In the genomic region with DNA sequence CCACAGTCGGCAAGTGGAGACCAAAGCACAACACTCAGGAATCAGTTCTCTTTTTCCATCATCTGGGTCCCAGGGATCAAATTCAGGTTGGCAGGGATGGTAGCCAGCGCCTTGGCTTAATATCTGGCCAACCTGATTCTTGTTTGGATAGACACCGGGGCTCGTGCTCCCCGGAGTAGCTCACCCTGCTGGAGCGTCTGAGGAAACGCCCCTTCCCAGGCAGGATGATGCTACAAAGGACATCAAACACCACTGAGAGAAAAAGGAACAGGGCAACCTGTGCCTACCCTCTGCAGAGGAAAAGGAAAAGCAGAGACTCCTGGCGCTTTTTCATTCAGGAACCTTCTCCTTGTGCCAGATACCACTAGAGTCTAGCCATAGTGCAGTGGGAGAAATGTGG, we compare ENCODE assay signal across 24 mouse cellular contexts. TPM values are rescaled to one million over a fixed set of nuclear protein-coding genes. Genes with fewer than 3 reads are reported as not detected.
A peak's percentile ranks its signal among the peaks of the same experiment; 100 is the strongest.
DNase-seq lines count a peak whose midpoint lies in the region; ATAC-seq and TF ChIP-seq lines count a peak whose summit lies in the region.
"Had no signal": no experiment of that assay in that cellular context is flagged by ENCODE, and none has a peak within 500 bp of the region (broad histone marks: within the 10 kb centered on the region; RNA-seq: fewer than 3 reads in every experiment).

No protein-coding gene starts in this region.

- no peaks in the 10 kb centered on the region for H3K36me3 ChIP-seq in forebrain, embryonic 11.5 days (ENCODE audit: control insufficient read depth, insufficient read depth, low read length)
- no peaks in the 10 kb centered on the region for H3K36me3 ChIP-seq in forebrain, postnatal 0 days (ENCODE audit: insufficient read depth)
- H3K36me3 ChIP-seq: embryonic facial prominence, embryonic 12.5 days; heart, embryonic 13.5 days; hindbrain, embryonic 12.5 days had no signal

- no peak overlapping the region for H3K4me2 ChIP-seq in forebrain, embryonic 11.5 days (ENCODE audit: low read depth, low read length, severe bottlenecking)
- H3K4me2 ChIP-seq in forebrain, postnatal 0 days (ENCODE audit: low read depth), result no peak overlapping the region
- H3K4me2 ChIP-seq: embryonic facial prominence, embryonic 12.5 days; forebrain, embryonic 13.5 days; heart, embryonic 13.5 days; hindbrain, embryonic 12.5 days had no signal

- H3K9ac ChIP-seq in forebrain, embryonic 11.5 days (ENCODE audit: low read length), result no peak overlapping the region
- no peak overlapping the region for H3K9ac ChIP-seq in forebrain, postnatal 0 days
- H3K9ac ChIP-seq: embryonic facial prominence, embryonic 12.5 days; forebrain, embryonic 13.5 days; heart, embryonic 13.5 days; hindbrain, embryonic 12.5 days had no signal

- TF ChIP-seq CTCF in forebrain, postnatal 0 days (IDR thresholded peaks at IDR 0.05; ENCODE audit: low read depth), result no peak

- no peaks in the 10 kb centered on the region for H3K27me3 ChIP-seq in forebrain, embryonic 11.5 days (ENCODE audit: control insufficient read depth, insufficient read depth, low read length)
- H3K27me3 ChIP-seq in forebrain, postnatal 0 days (ENCODE audit: insufficient read depth, low read length), result no peaks in the 10 kb centered on the region
- H3K27me3 ChIP-seq: embryonic facial prominence, embryonic 12.5 days; forebrain, embryonic 13.5 days; hindbrain, embryonic 12.5 days; Patski had no signal

- DNase-seq in forebrain, embryonic 11.5 days (ENCODE audit: low spot score), result peak; percentile 46
- DNase-seq in forebrain, postnatal 0 days, result no peak
- DNase-seq in ZHBTc4 (ENCODE audit: low read depth, low spot score), result peak; percentile 31
- DNase-seq in thymus, adult 18-20 months, result peak; percentile 30 to 49
- DNase-seq in thymus, postnatal 25 days, result peak; percentile 55
- DNase-seq in gastrocnemius, adult 8-10 months (ENCODE audit: low spot score in 2 of 2), result no peak
- no peak for DNase-seq in retina, postnatal 1 day
- no peak for DNase-seq in retina, embryonic 14.5 days (ENCODE audit: low spot score)
- DNase-seq: adrenal gland, postnatal 10 days; B cell, adult 2 months; cerebellum, adult 11 months; cerebellum, adult 8-10 months; cerebellum, postnatal 14 days; embryo, embryonic 11 days; gastrocnemius, adult 2 months; heart, postnatal 4 days had no signal

- H3K4me1 ChIP-seq in forebrain, embryonic 11.5 days (replicated peaks; ENCODE audit: control insufficient read depth, insufficient read depth, low read length), result no peaks in the 10 kb centered on the region
- H3K4me1 ChIP-seq in forebrain, postnatal 0 days (ENCODE audit: insufficient read depth), result no peaks in the 10 kb centered on the region

- no peaks in the 10 kb centered on the region for H3K9me3 ChIP-seq in forebrain, embryonic 11.5 days (ENCODE audit: control insufficient read depth, low read length)
- no peaks in the 10 kb centered on the region for H3K9me3 ChIP-seq in forebrain, postnatal 0 days (ENCODE audit: low read length)
- H3K9me3 ChIP-seq: embryonic facial prominence, embryonic 12.5 days; forebrain, embryonic 13.5 days; heart, embryonic 13.5 days; hindbrain, embryonic 12.5 days had no signal

- 49% methylated on average over 8 of the region's 8 CpGs for WGBS in forebrain, embryonic 11.5 days
- WGBS in forebrain, postnatal 0 days, result 47% methylated on average over 8 of the region's 8 CpGs

- no peak for ATAC-seq in forebrain, embryonic 11.5 days (replicated peaks; ENCODE audit: low FRiP score)
- ATAC-seq in forebrain, postnatal 0 days, result no peak
- ATAC-seq: CD4-positive, CD25-positive, alpha-beta regulatory T cell, adult 4 months; forebrain, embryonic 13.5 days; hindbrain, embryonic 16.5 days; inflammation-experienced regulatory T-cells, adult 6 months had no signal

- no peak overlapping the region for H3K4me3 ChIP-seq in forebrain, embryonic 11.5 days (ENCODE audit: low read depth, low read length)
- no peak overlapping the region for H3K4me3 ChIP-seq in forebrain, postnatal 0 days (ENCODE audit: low read depth, low read length)
- H3K4me3 ChIP-seq: embryonic facial prominence, embryonic 12.5 days; forebrain, embryonic 13.5 days; gastrocnemius, adult 2 months; heart, embryonic 13.5 days; hindbrain, embryonic 12.5 days had no signal

- no peak overlapping the region for H3K27ac ChIP-seq in forebrain, embryonic 11.5 days (ENCODE audit: low read depth, low read length)
- no peak overlapping the region for H3K27ac ChIP-seq in forebrain, postnatal 0 days (ENCODE audit: low read depth, low read length)
- H3K27ac ChIP-seq: embryonic facial prominence, embryonic 12.5 days; forebrain, embryonic 13.5 days; gastrocnemius, adult 2 months; heart, embryonic 13.5 days; hindbrain, embryonic 12.5 days had no signal

RNA-seq across cellular contexts. Expression of a gene that starts 20.6 kb away (rescaled TPM):
- polyA plus RNA-seq in forebrain, embryonic 11.5 days (2014; fragmentation: Nextera tagmentation; extraction: Ambion mirVana), result 199 and 211 TPM in 2 replicates
- total RNA-seq in forebrain, postnatal 0 days (2014; rRNA removed), result 21.9 and 23.7 TPM in 2 replicates
- polyA plus RNA-seq in forebrain, postnatal 0 days (2015; fragmentation: Nextera tagmentation; extraction: Ambion mirVana), result 17.7 and 19.8 TPM in 2 replicates
- 10 to 100 TPM; 20.4 to 23.4 (median 23.0) TPM for total RNA-seq in gastrocnemius, adult 8-10 months (2022)

Comparison
In these comparisons a context has a peak if more than half of its experiments do, and no peak if none do; other contexts are left out.
1. DNase-seq: peak in forebrain, embryonic 11.5 days (single experiment), ZHBTc4 (single experiment), thymus, adult 18-20 months (2 of 2) and thymus, postnatal 25 days (single experiment); none in forebrain, postnatal 0 days (single experiment), gastrocnemius, adult 8-10 months (0 of 2), retina, postnatal 1 day (single experiment) and retina, embryonic 14.5 days (single experiment).